Mouse (Mus musculus) hindbrain, embryonic 11.5 days (tissue): ENCODE measurements around the gene Zhx3. TPM values are rescaled to one million over a fixed set of nuclear protein-coding genes. Genes with fewer than 3 reads are reported as not detected.

Source experiments
- ATAC-seq: fragments of 200-750 bp; cut with Nextera tagmentation; 2 replicates; pipeline ENCODE4 v1.8.0; 2017; ENCODE audit warnings: mild to moderate bottlenecking, moderate TSS enrichment, moderate library complexity; ENCODE audit not compliant: low FRiP score
- DNase-seq: peaks from one replicate; pipeline ENCODE4 v3.0.0-alpha.2; 2015; ENCODE audit warnings: low spot score
- H3K27ac ChIP-seq: fragments of 300-500 bp; sonication (generic); 2 replicates; pipeline ENCODE4 v1.5.1; 2014; ENCODE audit warnings: mild to moderate bottlenecking, low read depth, low read length
- H3K27me3 ChIP-seq: fragments of 300-500 bp; sonication (generic); 2 replicates; pipeline ENCODE4 v1.6.1; 2014; ENCODE audit warnings: mild to moderate bottlenecking, low read length, moderate library complexity, mixed read lengths; ENCODE audit not compliant: control insufficient read depth, insufficient read depth
- H3K36me3 ChIP-seq: fragments of 300-500 bp; sonication (generic); 2 replicates; pipeline ENCODE4 v1.6.1; 2014; ENCODE audit warnings: mild to moderate bottlenecking, low read length, moderate library complexity, mixed read lengths; ENCODE audit not compliant: control insufficient read depth, insufficient read depth
- H3K4me1 ChIP-seq: fragments of 300-500 bp; sonication (generic); replicated peaks from 2 replicates; pipeline ENCODE4 v1.6.1; 2014; ENCODE audit warnings: low read length, mixed read lengths; ENCODE audit not compliant: control insufficient read depth, insufficient read depth
- H3K4me2 ChIP-seq: fragments of 300-500 bp; sonication (generic); replicated peaks from 2 replicates; pipeline ENCODE4 v1.6.1; 2014; ENCODE audit warnings: mild to moderate bottlenecking, low read depth, low read length
- H3K4me3 ChIP-seq: fragments of 300-500 bp; sonication (generic); 2 replicates; pipeline ENCODE4 v1.5.1; 2014; ENCODE audit warnings: low read depth, low read length
- H3K9ac ChIP-seq: fragments of 300-500 bp; sonication (generic); 2 replicates; pipeline ENCODE4 v1.6.1; 2014; ENCODE audit warnings: low read depth, low read length
- H3K9me3 ChIP-seq: fragments of 300-500 bp; sonication (generic); 2 replicates; pipeline ENCODE4 v1.6.1; 2016; ENCODE audit warnings: low read length; ENCODE audit not compliant: control insufficient read depth
- WGBS: fragments of 180-500 bp; shearing (Covaris S2); extraction: QIAGEN DNeasy Blood & Tissue Kit; methylation state at CpG from one replicate; pipeline ENCODE4 v1.1.7; 2014; 5-methylcytosine and 5-hydroxymethylcytosine counted together
- polyA plus RNA-seq: library from polyadenylated mRNA; unstranded; fragments of >200 nt; fragmentation: Nextera tagmentation; extraction: Ambion mirVana; gene quantifications from 2 replicates; pipeline ENCODE4 v1.2.1, GENCODE M21; 2014

Zhx3 gene
- polyA plus RNA-seq, 1 experiment from 2014 or later = 11.0 TPM

DNA sequence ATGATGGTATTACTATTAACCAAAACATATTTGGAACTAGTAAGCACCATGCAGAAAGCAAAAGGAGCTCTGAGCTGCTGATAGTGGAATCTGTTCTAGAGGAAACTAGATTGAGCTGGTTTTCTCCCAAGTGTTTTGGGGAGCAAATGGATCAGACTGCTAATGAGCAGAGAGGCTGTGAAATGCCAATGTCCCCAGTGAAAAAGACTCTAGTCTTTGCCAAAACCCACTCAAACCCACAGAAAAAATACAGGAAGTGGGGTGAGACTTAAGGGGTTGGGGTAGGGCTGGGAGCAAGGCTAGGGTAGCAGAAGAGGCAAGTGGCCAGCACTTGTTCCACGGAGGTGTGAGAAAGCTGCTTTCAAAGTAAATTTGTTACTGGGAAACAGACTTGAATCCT lies 86.5 kb downstream of the Zhx3 start:
- ATAC-seq (no peak), DNase-seq (no peak)
- no peak overlapping the region for H3K9ac ChIP-seq
- H3K4me3 ChIP-seq = no peak overlapping the region
- H3K27ac ChIP-seq = no peak overlapping the region
- 80% methylated on average over 1 of the region's 1 CpGs for WGBS
- no peaks in the 10 kb centered on the region for H3K36me3 ChIP-seq
- H3K4me1 ChIP-seq = no peaks in the 10 kb centered on the region
- no peak overlapping the region for H3K4me2 ChIP-seq
- H3K27me3 ChIP-seq = no peaks in the 10 kb centered on the region
- no peaks in the 10 kb centered on the region for H3K9me3 ChIP-seq

DNA sequence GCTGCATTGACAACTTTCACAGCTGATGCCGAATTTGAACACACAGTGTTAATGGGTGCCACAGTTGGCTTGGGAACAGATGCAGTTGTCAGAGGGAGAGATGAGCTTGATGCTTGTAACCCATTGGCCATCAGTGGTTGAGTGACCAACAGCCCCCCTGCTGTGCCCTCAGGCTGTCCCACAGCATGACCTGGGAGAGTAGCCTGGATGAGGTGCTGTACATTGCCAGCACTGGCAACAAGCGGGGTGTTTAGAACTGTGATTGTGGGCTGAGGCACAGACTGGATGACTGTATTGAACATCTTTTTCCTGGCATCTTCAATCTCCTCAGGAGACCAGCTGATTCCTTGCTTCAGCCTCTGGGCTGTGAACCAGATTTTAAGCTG lies 92.0 kb downstream of the Zhx3 start:
- no peak overlapping the region for H3K27ac ChIP-seq
- H3K27me3 ChIP-seq = no peaks in the 10 kb centered on the region
- H3K9me3 ChIP-seq = no peaks in the 10 kb centered on the region
- no peaks in the 10 kb centered on the region for H3K36me3 ChIP-seq
- no peak overlapping the region for H3K4me2 ChIP-seq
- ATAC-seq (no peak), DNase-seq (no peak)
- no peak overlapping the region for H3K4me3 ChIP-seq
- H3K4me1 ChIP-seq = no peaks in the 10 kb centered on the region
- 95% methylated on average over 2 of the region's 2 CpGs for WGBS
- H3K9ac ChIP-seq = no peak overlapping the region

DNA sequence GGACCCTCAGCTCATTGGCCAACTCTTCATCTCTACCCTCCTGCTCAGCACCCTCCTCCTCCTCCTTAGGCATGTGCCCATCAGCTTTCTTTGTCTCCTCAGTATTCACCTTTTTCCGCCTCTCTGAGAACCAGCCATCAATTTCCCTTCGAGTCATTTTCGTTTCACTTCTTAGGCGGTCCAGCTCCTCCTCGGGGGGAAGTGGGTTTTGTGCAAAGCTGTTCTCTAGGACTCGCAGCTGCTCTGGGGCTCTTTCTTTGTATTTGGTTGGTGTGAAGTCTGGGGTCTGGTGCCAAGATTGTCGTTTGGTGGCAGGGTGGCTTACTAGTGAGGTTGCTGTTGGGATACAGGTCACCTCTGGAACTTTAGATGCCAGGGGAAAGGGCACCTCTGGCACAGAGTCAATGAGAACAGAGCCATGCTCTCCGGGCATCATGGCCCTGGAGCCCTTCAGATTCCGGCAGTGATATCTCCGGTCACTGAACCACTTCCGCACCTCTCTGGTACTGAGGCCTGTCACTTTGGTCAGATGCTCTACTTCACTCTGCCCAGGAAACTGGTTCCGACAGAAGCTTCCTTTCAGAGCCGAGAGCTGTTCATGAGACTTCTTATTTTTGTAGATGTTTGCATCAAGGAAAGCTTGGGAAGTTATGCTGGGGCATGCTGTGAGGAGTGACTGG lies 92.5 kb downstream of the Zhx3 start:
- ATAC-seq (no peak), DNase-seq (no peak)
- Histone ChIP-seq H3K9ac (no peak overlapping the region), H3K36me3 (no peaks in the 10 kb centered on the region), H3K9me3 (no peaks in the 10 kb centered on the region), H3K4me2 (no peak overlapping the region), H3K27ac (no peak overlapping the region), H3K4me1 (no peaks in the 10 kb centered on the region), H3K4me3 (no peak overlapping the region), H3K27me3 (no peaks in the 10 kb centered on the region)
- WGBS = 93% methylated on average over 13 of the region's 13 CpGs

DNA sequence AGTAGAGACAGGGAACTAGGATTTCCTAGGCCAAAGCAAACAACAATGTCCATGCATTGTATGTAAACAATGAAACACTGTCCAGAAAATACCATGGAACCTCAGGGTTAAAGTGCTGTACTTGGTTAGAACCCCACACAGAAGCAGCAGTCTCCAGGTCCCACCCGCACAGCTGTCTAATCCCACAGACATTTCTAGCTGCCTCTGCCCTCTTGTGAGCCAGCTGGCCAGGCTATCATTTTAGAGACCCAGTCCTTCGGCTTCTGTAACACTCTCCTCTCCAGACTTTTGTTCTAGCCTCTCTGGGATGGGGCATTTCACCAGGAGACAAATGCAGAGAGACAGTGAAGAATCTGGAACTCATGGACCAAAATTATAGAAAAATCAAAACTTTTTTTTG lies 94.8 kb downstream of the Zhx3 start:
- Histone ChIP-seq H3K9ac (no peak overlapping the region), H3K27me3 (no peaks in the 10 kb centered on the region), H3K4me3 (no peak overlapping the region), H3K36me3 (no peaks in the 10 kb centered on the region), H3K9me3 (no peaks in the 10 kb centered on the region), H3K4me1 (no peaks in the 10 kb centered on the region), H3K27ac (no peak overlapping the region), H3K4me2 (no peak overlapping the region)
- WGBS = 90% methylated on average over 2 of the region's 2 CpGs
- no peak for DNase-seq
- ATAC-seq = no peak

DNA sequence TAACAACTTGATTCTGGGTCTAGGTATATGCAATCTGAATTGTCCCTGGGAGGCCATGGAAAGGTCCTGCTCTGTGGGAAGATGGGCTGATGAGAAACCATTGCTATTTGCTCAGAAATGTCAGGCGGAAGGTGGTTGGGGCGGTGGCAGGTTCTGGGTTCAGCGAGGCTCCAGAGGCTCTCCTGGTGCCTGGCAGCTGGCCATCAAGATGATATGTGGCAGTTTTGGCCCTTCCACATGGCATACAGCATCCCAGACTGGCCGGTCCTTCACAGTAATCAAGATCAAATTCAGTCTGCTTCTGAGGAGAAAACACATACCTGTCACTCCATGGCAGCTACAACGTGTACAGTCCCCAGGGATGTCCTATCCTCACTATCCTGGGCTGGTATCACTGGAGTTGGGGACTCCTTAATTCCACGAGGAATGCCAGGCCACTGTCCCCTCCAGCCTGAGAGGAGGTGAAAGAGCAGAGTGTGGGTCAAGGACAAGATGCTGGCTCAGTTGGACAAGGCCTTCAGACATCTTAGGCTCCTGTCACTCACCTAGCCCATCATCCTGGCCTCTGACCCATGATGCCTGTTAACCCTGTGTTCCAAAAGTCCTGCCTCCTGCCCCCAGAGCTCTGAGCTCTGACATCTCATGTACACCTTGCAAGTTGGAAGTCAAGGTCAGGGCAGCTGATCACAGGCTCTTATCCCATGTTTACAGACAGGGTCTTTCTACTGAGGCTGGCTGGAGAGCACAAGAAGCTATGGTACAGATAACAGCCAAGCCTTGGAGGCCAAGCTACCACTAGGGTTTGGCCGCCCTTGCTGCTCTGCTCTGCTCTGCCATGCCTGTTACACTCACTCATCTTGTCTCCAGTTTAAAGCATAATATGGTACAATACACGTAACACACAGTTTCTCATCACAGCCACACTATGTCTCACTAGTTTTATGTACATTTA lies 101.2 kb downstream of the Zhx3 start:
- Histone ChIP-seq H3K9me3 (no peaks in the 10 kb centered on the region), H3K27ac (no peak overlapping the region), H3K9ac (no peak overlapping the region), H3K4me2 (no peak overlapping the region), H3K4me3 (no peak overlapping the region), H3K36me3 (no peaks in the 10 kb centered on the region), H3K4me1 (no peaks in the 10 kb centered on the region), H3K27me3 (no peaks in the 10 kb centered on the region)
- ATAC-seq = no peak
- no peak for DNase-seq
- 85% methylated on average over 8 of the region's 8 CpGs for WGBS

DNA sequence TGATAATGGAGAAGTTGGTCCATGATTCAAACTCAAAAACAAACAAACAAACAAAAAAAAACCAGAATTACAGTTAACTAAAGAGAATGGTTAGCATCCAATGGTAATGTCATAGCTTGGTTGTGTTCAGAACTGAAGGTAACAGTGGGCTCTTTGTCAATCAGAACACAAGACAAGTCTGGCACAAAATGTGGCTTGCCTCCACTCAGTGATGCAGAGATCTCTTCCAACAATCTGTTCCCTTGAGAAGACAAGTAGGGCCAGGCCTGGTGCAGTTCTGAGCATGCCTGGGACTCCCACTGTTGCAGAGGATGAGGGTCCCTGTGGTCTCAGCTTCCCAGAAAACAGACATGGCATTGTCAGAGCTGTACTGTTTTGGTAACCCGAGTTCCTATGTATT lies 101.9 kb downstream of the Zhx3 start:
- H3K27ac ChIP-seq = no peak overlapping the region
- ATAC-seq (no peak), DNase-seq (no peak)
- no peak overlapping the region for H3K4me2 ChIP-seq
- H3K4me1 ChIP-seq = no peaks in the 10 kb centered on the region
- H3K9ac ChIP-seq = no peak overlapping the region
- WGBS = 86% methylated on average over 1 of the region's 1 CpGs
- H3K36me3 ChIP-seq = no peaks in the 10 kb centered on the region
- no peaks in the 10 kb centered on the region for H3K9me3 ChIP-seq
- no peaks in the 10 kb centered on the region for H3K27me3 ChIP-seq
- no peak overlapping the region for H3K4me3 ChIP-seq

DNA sequence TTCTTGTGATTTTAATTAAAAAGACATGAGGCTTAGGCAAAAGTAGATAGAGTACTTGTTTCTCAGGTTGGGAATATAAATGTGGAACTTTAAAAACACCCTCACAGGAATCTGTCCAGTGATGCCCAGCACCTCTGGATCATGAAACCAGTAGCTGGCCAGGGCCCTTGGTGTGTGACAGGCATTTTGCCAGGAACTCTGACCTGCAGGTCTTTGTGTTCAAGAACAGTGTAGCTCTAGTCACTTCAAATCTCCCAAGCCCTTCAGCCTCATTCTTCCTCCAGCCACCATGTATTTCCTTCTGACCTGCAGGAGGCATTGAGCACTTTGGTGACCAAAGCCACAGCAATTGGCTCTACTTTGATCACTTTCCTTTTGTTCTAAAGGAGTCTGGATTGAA lies 102.4 kb downstream of the Zhx3 start:
- no peaks in the 10 kb centered on the region for H3K4me1 ChIP-seq
- H3K4me3 ChIP-seq = no peak overlapping the region
- no peak overlapping the region for H3K27ac ChIP-seq
- no peak overlapping the region for H3K9ac ChIP-seq
- H3K36me3 ChIP-seq = no peaks in the 10 kb centered on the region
- DNase-seq (no peak), ATAC-seq (no peak)
- no peaks in the 10 kb centered on the region for H3K27me3 ChIP-seq
- H3K4me2 ChIP-seq = no peak overlapping the region
- no peaks in the 10 kb centered on the region for H3K9me3 ChIP-seq

DNA sequence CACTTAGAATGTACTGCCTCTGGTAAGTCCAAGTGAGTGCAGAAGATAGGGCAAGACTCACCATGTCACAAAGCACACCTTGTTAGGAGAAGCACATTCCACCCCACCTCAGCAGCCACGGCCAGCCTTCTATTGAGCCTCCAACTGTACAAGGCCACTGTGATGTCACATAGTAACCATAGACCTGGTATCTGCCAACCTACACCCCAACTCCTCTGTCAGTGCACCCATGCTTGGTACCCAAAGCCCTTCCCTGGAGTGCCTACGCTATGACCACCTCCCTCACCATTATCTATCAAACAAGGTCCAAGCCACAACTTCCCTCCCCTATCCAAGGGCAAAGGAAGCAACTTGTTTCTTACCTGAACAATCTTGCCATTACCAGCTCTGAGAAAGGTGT lies 103.8 kb downstream of the Zhx3 start:
- H3K27ac ChIP-seq = no peak overlapping the region
- DNase-seq (no peak), ATAC-seq (no peak)
- H3K4me2 ChIP-seq = no peak overlapping the region
- H3K36me3 ChIP-seq = no peaks in the 10 kb centered on the region
- no peaks in the 10 kb centered on the region for H3K27me3 ChIP-seq
- 95% methylated on average over 2 of the region's 2 CpGs for WGBS
- no peaks in the 10 kb centered on the region for H3K4me1 ChIP-seq
- H3K9me3 ChIP-seq = no peaks in the 10 kb centered on the region
- no peak overlapping the region for H3K4me3 ChIP-seq
- no peak overlapping the region for H3K9ac ChIP-seq
